Mouse (Mus musculus): ENCODE results near the gene Mdk.

Mdk gene

DNA sequence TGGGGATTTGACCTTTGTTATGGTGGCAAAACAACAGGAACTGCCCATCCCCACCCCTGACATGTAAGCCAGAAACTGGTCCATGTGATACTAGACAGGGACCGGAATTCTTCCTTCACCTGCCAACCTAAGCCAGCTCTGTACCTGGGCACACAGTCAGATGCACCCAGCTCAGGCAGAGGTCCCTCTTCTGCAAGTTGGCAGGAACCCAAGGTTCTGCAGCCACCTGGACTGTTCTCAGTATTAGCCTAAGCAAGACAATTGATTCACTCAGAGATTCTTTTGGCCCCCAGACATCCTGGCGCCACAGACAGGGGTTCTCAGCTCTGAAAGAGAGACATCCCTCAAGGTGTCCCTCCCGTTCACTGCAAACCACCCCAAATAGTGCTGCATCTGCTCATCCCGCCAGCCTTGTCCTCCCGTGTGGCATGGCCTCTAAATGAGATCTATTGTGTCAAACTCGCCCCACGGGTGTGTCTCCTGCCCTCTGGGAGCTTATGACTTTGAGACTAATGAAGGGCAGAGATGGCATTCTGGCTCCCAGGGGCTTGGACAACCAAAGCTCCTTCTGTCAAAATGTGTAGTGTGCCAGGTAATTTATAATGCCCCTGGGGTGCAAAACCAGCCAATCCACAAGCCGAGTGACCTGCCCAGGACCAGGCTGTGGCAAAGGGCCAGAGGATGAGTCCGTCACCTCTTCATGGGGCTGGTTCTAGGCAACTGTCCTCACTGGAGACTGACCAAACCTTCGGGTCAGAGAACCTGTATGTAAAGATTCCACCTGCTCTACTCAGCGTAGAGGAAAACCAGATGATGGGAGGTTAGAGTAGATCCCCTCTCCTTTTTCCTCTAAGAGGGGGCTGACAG lies 27.7 kb upstream of the Mdk start:
- in situ Hi-C loops (cut with MboI; ENCODE audit: unreplicated experiment in 2 of 2) = loop anchor here in 1 of 2 experiments (25.0 kb wide), 2 partner anchors 1228 to 1478 kb away; partner anchors contain the start of gene Trp53i11

DNA sequence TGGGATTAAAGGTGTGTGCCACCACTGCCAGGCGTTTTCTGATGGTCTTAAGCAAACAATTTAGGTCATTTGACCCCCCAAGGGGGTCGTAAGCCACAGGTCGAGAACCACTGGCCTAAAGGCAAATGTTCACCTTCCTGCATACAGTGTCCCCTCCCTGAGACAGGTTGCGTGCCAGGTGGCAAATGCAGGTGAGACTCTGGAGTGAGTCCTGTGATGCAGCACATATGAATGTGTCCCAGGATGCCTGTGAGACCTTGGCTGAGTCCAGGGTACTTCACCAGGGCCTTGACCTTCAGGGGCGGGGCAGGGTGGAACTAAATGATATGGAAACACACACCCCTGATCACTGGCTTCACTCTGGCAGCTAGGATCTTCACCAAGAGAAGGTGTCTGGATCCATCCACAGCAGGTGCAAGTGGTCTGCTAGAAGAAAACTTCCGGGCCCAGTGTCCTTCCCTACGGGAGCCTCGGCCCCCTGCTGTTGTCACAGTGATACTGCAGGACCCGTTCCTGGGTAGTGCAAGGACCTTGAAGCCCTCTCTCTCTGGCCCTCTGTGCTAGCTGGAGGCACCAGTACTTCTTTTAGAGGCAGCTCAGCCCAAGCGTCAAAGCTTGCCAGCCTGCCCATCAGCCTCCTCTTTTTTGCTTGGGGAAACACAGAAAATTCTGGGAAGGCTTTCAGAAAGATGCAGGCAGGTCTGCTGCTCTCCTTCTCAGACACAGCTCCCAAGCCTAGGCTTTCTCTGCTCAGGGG lies 26.8 kb upstream of the Mdk start:
- in situ Hi-C loops (cut with MboI; ENCODE audit: unreplicated experiment in 2 of 2) = loop anchor here in 1 of 2 experiments (25.0 kb wide), 2 partner anchors 1228 to 1478 kb away; partner anchors contain the start of gene Trp53i11

DNA sequence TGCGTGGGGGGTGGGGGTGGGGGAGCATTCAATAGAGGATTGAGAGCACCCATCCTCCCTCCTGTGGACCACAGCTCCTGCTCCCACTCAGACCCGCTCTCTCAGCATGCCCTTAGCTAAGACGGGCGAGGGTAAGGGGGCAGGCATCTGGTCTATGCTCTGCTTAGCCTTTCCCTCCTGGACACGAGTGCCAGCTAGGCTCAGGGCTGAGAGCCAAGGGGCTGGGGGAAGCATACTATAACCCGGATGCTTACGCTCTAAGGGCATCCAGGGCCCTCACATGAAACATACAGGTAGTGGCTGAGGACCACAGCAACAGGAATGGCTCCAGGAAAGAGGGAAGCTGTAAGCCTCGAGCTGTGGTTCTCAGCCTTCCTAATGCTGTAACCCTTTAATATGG lies 26.0 kb upstream of the Mdk start:
- in situ Hi-C loops (cut with MboI; ENCODE audit: unreplicated experiment in 2 of 2) = loop anchor here in 1 of 2 experiments (25.0 kb wide), 2 partner anchors 1229 to 1479 kb away; partner anchors contain the start of gene Trp53i11

DNA sequence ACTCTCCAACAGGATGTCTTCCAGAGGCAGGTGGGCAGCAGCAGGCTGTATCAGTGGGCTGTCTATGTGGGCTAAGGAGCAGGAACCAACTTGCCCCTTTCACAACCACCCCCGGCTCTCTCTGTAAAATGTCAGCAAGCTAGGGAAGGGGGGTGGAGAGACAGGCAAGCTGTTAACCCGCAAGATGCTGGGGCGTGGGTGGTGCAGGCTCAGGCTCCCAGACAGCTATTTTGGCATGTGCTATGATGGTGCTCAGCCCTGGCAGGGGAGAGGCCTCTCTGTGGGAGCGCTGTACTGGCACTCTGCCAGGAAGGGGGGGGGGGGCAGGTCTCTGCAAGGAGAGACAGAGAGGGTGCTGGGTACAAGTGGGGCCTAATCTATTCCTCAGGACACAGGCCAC lies 25.0 kb upstream of the Mdk start:
- in situ Hi-C loops (cut with MboI; ENCODE audit: unreplicated experiment in 2 of 2) = loop anchor here in 1 of 2 experiments (25.0 kb wide), 2 partner anchors 1230 to 1480 kb away; partner anchors contain the start of gene Trp53i11

DNA sequence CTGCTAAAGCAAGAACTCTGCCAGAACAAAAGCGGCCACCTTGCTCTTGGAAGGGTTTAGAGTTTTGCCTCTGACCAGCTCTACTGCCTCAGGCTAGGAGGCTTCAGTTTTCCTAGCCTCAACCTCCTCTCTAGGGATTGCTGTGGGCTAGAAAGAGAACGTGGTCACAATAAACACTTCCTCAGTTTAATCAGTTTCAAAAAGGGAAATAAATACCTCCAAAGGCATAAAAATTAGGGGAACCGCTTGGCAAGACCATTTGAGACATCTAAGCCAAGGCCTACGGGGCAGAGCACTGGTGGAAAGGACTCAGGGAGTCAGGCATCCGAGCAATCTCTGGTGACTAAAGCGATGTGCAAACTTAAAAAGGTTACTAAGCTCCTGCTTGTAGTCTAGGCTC lies 23.8 kb upstream of the Mdk start:
- in situ Hi-C loops (cut with MboI; ENCODE audit: unreplicated experiment in 2 of 2) = loop anchor here in 1 of 2 experiments (25.0 kb wide), 2 partner anchors 1231 to 1481 kb away; partner anchors contain the start of gene Trp53i11

DNA sequence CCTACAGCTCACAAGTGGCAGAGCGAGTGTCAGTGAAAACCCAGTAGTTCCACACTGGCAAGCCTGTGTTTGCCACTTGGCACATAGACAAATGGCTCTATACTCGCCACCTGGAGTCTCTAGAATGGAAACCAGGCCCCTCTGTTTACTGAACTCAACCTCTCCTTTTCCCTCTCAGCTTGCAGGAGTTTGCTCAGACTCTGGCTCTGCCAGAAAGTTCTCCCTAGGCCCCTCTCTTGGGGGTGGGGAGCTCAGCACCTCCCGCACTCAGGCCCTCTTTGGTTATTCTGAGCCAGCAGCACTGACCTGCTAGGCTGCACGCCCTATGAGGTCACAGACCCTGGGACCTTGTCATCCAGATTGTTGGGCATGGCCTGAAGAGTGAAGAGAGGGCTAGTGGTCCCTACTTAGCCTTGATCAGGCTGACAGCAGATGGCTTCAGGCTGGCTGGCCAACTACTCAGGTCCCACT lies 23.1 kb upstream of the Mdk start:
- in situ Hi-C loops (cut with MboI; ENCODE audit: unreplicated experiment in 2 of 2) = loop anchor here in 1 of 2 experiments (25.0 kb wide), 2 partner anchors 1232 to 1482 kb away; partner anchors contain the start of gene Trp53i11

DNA sequence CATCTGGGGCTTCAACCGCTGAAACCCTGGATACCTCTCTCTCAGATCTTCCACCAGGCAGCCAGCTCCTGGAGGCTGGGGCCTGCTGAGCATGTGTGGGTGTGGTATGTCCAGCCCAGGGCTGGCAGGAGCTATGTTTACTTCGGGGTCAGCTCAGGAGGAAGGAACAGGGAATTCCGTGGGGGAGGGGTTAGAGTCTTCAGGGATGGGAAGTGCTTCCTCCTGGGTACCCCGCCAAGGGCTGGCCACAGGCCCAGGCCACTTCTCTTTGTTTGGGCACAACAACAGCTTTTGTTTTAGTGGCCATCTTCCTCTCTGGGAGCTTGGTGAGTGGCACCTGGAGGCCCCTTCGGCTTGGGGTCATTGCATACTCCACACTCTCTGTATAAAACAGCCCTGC lies 21.7 kb upstream of the Mdk start:
- in situ Hi-C loops (cut with MboI; ENCODE audit: unreplicated experiment in 2 of 2) = loop anchor here in 1 of 2 experiments (25.0 kb wide), 2 partner anchors 1233 to 1483 kb away; partner anchors contain the start of gene Trp53i11

DNA sequence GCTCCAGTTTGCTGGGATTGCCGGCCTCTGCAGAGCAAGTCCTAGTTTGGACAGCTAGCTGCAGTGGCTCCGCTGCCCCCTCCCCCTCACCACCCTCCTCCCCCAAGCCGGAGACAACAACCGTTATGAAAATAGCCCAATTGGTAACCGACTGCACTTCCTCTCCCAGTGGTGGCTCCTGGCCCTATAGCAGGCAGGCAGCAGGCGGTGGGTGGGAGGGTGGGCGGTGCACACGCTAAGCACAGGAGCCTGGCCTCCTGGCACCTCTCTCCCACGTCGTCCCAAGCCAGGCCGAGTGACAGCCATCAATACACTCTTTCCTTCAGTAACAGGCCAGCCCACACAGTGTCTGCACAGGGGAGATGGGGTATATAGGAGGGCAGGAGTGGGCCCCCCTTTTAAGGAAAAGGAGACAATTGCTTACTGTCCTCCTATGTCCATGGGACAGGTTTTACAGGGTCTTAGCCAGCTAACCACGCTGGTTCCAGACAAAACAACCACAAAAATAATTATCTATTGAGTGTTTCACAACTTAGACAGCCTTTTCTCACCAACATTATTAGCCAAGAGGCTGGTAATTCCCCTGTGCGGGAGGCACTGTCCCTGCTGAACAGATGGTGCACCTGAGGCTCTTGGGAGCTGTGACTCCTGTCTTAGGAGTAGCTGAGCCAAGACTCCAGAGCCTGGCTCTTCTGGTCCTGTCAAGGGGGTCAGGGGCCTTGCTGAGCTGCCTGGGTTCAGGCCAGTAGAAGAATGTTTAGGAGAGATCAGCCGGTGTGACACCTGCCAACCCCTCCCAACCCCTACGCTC lies 18.4 kb upstream of the Mdk start:
- in situ Hi-C loops (cut with MboI; ENCODE audit: unreplicated experiment in 2 of 2) = loop anchor here in 1 of 2 experiments (25.0 kb wide), 2 partner anchors 1237 to 1487 kb away; partner anchors contain the start of gene Trp53i11

DNA sequence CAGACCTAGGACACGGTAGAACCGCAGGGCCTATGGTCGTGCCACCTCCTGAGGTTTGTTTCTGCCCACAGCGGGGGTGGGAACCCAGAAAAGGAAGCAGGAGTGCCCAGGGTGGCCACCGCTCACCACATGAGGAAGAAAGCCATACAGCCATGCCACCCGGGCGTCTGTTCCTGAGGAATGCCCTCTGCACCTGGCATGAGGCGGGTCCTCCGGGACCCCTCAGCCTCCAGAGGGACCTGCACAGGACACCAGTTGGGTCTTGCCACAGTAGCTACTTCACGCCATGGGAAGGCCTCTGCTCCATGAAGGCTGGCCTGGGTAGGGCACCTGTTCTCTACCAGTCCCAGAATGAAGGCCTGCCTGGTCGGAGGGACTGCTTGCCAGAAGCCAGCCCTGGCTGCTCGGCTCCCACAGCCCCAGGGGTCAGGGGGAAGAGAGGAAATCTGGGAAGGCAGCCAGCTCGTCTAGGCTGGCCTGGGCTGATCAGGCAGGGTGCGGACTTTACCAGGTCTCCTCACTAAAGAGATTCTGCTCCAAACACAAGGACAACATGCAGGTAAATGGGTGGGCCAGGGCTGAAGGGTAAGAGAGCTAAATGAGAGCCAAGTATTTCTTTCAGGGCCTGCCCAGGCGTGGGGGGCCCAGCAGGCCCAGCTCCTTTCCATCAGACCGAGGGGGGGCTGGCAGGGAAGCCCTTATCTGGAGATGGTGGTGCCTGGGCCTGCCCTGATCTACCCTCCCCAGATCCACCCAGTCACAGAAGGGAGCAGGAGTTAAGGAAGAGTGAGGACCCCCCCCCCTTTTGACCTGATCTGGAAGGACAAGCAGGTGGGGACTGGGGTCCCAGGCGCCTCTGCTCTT lies 17.5 kb upstream of the Mdk start:
- in situ Hi-C loops (cut with MboI; ENCODE audit: unreplicated experiment in 2 of 2) = loop anchor here (5.0 to 25.0 kb wide), 3 partner anchors 38 to 1488 kb away; partner anchors contain the start of gene Trp53i11 (in 1 of the 2)

DNA sequence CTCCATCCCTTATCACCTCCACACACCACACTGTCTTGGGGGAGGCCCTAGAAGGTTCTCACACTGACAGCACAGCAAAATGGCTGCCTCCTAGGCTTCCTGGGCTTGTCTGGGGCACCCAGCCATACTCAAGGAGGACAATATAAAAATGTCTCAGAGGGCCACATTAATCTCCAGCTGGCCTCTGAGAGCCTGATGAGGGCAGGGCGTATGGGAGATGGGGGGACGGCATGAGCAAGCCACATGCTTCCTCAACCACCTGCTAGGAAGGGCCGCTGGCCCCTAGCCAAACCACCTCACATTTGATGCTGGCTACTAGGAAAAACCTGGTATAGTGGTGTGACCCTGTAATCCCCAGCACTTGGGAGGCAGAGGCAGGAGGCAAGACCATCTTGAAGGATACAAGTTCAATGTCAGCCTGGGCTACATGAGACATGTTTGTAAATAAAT lies 16.7 kb upstream of the Mdk start:
- in situ Hi-C loops (cut with MboI; ENCODE audit: unreplicated experiment in 2 of 2) = loop anchor here in 1 of 2 experiments (5.0 kb wide), 1 partner anchor 38 kb away; no protein-coding TSS in a partner anchor

DNA sequence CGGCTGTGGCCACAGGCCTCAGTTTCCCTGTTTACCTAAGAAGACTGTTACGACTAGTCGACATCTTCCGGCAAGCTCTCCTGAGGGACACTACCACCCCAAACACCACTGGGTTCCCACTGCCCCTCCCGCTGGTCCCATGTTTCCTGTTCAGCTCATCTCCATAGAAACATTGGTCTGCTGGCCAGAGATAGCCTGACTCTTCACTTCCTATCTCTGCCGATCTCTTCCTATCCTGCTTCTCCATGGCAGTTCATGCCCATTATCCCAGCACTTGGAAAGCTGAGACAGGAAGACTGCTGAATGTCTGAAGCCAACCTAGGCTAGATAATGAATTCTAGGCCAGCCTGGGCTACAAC lies 16.0 kb upstream of the Mdk start:
- in situ Hi-C loops (cut with MboI; ENCODE audit: unreplicated experiment in 2 of 2) = loop anchor here in 1 of 2 experiments (5.0 kb wide), 1 partner anchor 39 kb away; no protein-coding TSS in a partner anchor

DNA sequence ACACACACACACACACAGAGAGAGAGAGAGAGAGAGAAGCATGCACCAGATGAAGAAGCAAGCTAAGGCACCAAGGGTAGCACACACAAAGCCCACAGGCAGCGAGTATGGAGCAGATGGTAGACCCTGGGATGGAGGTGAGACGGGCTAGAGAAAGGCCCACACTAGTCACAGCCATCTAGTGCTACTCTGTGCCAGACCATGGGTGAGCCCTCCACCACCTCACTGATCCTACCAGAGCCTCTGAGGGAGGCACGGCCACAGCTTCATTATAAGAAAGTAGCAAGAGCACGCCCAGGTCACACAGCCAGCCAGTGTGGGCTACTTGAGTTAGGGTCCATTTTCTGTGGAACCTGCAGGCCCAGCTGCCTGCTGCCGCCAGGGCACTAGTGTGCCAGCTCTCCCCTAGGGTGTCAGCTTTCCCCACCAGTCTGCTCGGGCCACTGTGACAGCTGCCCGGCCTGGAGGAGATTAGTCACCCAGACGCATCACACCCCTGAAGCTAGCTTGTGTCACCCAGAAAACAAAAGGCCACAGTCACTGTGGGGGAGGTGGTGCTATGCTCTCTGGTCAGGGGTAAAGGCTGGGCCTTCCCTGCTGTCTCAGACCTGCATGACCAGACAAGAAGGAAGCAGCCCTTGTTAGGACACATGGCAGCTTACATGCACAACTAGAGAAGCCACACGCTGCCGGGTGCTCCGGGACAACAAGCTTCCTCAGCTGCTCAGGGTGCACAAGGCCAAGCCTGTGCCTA lies 15.5 kb upstream of the Mdk start:
- in situ Hi-C loops (cut with MboI; ENCODE audit: unreplicated experiment in 2 of 2) = loop anchor here in 1 of 2 experiments (5.0 kb wide), 1 partner anchor 40 kb away; no protein-coding TSS in a partner anchor

DNA sequence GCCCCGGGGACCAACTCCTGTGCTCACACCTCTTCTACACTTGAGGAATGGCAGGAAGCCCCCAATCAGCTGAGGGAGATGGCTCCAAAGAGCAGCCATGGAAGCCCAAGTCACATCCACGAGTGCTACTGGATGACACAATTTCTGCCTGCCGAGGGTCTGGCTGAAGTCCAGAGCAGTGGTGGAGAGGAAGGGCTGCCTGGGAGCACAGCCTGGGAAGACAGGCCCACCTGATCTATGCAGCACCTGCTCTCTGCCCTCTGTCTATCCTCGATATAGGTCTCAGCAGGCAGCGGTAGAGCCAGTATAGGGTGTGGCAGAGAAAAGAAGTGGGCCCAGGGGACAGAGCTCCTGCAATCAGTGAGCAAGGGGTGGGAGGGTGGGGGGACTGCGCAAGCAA lies 14.7 kb upstream of the Mdk start:
- in situ Hi-C loops (cut with MboI; ENCODE audit: unreplicated experiment in 2 of 2) = loop anchor here in 1 of 2 experiments (5.0 kb wide), 1 partner anchor 40 kb away; no protein-coding TSS in a partner anchor

DNA sequence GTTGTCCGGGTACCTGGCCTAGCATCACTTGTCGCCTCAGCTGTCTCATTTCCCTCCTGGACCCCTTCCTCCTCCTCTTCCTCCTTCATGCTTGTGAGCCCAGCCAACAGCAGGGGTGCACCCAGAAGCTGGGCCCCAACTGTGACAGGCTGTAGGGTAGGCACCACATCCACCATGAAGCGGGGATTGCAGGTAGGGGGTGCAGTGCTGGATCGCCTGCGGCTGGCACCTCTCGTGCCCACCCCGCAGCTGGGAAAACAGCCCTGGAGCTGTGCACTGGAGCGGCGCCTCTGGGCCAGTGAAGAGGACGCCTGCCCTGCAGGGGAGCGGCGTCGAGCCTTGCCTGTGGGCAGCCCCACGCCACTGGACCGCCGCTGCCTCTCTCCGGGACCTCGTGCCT lies 13.4 kb upstream of the Mdk start, which contains the start of gene Gm9821:
Gene Gm9821, plus strand, starts transcription at position 221 of the 400 bp plus-strand sequence.
- in situ Hi-C loops (cut with MboI; ENCODE audit: unreplicated experiment in 2 of 2) = loop anchor here in 1 of 2 experiments (5.0 kb wide), 1 partner anchor 42 kb away; no protein-coding TSS in a partner anchor

DNA sequence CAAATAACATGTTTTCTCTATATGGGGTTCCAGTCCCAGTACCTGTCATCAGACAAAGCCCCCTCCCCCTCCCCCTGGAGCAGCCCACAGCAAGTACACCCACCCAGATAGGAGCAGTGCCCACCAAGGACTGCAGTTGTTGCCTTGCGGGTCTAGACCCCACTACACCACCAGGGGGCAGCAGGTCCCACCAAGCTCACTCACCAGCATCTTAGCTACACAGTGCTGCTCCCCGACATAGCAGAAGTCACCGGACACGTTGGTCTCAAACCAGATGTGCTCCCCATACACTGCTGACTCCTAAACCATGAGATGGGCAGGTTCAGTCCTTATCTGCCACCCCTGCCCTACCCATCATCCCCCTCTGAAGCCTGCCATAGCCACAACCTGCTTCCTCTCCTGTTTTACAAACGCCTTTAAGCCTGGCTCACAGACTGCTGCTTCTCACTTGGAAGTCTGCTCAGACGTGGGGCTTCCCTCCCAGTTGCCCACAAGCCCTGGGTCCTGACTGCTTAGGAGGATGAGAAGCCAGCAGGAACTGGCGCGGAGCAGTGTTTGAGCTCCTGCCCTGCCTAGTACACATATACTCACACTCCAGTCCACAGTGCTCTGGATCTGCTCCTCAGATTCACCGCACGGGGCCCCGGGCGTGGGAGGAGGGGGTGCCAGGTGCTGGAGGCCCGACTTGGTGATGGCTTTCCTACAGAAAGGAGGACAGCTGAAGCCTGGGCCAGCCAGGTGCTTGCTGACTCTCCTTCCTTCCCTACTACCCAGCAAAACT lies 12.3 kb upstream of the Mdk start:
- in situ Hi-C loops (cut with MboI; ENCODE audit: unreplicated experiment in 2 of 2) = loop anchor here in 1 of 2 experiments (5.0 kb wide), 2 partner anchors 43 to 113 kb away; no protein-coding TSS in a partner anchor

DNA sequence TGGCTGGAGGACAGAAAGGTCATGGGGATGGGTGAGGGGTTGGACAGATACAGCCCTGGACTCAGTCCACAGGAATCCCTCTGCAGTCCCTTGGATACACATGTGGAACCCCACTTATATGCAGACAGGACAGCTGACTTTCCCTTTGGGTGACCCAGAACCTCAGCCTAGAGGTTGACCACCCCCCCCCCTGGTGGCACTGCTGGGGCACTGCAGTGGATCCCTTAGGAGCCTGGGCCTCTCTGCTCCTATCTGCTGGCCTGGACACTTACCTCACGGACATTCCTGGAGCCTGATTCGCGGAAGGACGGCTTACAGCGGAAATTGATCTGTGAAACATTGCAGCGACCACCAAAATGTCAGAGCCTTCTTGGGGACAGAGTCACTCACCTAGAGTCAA lies 10.3 kb upstream of the Mdk start:
- in situ Hi-C loops (cut with MboI; ENCODE audit: unreplicated experiment in 2 of 2) = loop anchor here in 1 of 2 experiments (5.0 kb wide), 2 partner anchors 45 to 115 kb away; no protein-coding TSS in a partner anchor
